Mouse (Mus musculus): ENCODE data around the gene Gm44511.

Gm44511 gene

DNA sequence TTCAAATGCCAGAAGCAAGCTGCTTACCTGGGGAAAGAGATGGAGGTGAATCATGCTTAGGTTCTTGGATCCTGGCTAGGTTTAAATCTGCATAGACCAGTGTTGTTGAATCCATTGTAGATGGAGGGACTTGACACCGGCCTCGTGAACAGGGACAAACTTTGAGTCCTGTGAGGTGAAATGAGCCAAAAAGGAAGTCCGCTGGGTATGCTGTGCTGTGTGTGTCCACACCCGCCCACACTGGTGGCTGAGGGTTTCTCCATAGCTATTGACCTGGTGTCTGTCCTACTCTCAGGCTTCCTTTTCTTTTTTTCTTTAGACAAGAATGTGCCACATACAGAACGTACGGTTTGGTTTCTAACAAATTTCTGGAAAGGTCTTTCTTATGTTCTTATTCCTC lies at the start of gene Gm44511, which contains the start of gene Klrb1b:
Gene Gm44511, minus strand, starts transcription at position 184 of the 400 bp plus-strand sequence.
Gene Klrb1b, minus strand, starts transcription at position 200 of the 400 bp plus-strand sequence.
- DNase-seq (ENCODE audit: low spot score), result no peak

DNA sequence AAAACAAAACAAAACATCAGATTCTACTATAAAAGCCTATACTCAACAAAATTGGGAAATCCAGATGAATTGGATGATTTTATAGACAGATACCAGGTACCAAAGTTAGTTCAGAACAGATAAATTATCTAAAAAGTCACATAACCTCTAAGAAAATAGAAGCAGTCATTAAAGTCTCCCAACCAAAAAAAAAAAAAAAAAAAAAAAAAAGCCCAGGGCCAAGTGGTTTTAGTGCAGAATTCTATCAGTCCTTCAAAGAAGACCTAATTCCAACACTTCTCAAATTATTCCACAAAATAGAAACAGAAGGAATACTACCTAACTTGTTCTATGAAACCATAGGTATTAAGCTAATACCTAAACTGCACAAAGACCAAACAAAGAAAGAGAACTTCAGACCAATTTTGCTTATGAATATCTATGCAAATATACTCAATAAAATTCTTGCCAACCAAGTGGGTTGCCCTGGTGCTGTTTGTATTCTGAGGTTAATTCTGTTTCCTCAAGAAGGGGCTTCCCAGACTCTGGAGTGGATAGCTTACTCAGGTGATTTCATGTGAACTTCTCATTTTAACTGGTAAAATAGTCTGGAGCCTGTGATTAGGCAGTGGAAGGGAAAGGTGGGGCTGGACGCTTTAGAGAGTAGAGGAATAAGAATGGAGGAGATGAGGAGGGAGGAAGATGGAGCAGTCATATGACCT lies 45.9 kb upstream of the Gm44511 start:
- no peak for DNase-seq (ENCODE audit: low spot score)

DNA sequence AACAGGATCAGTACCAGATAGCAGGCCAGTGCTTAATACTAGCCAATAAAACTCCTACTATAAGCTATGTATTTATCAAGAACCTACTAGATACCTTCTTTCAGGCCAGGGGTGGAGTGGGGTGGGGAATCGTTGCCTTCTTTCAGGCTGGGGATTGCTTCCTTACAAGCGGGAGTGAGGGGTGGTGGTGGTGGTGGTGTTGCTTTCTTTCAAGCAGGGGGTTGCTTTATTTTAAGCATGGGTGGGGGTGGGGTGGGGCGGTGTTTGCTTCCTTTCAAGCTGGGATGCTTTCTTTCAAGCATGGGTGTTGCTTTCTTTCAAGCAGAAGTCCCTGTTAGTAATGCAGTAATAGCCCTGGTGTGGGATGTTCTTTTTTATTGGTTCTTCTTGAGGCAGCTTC lies 42.7 kb upstream of the Gm44511 start:
- DNase-seq (ENCODE audit: low spot score), result no peak

GRCm38 (mm10) chr6:128857976-128858375 lies 31.9 kb upstream of the Gm44511 start:
- no peak for DNase-seq (ENCODE audit: low spot score)

- no peak for DNase-seq (ENCODE audit: low spot score)
These were observed 30.1 kb upstream of the Gm44511 start for GRCm38 (mm10) chr6:128856250-128856649.

DNA sequence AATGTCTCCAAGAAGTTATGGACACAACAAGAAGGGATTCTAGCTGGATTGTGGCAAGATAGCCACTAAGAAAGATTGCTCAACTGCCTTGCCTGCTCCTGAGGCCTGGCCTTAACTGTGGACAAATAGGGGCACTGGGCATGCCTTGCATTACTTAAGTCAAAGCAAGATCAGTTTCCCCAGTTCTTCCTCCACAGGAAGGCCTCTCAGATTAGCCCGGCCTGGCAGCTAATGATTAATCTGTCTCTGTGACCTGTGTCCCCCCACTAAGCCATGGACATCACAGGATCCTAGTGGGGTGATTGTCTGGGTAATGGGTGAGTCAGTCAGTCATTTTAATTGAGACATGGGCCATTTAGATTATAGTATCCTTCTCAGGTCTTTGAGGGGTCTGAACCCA lies 29.4 kb upstream of the Gm44511 start:
- no peak for DNase-seq (ENCODE audit: low spot score)

GRCm38 (mm10) chr6:128854895-128855294 lies 28.8 kb upstream of the Gm44511 start:
- DNase-seq (ENCODE audit: low spot score), result no peak

DNA sequence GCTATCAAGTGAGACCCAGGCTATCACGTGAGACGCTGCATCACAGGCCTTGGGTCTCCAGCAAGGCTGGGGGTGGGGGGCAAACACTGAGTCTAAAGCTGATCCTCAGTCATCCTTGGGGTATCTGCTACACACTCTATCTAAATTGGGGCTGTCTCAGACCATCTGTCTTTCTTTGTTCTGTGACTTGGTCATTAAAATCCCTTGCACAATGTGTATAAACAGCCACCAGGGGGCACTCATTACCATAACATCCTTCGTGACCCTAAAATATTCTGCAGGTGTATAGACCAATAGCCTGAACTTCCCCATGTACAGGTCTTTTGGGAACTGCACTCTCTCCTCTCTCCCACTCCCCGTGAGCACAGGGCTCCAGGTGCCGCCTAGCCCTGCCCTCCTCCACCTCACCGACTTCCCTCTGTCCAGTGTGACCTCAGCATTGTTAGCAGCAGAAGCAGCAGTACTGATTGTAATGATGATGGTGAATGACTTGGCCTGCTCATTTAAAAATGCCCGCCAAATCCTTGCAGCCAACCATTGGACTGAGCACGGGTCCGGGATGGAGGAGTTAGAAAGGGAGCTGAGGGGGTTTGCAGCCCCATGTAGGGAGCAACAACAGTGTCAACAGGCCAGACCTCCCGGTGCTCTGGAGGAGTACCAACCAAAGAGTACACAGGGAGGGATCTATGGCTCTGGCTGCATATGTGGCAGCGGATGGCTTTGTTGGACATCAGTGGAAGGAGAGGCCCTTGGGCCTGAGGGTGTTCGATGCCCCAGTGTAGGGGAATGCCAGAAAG lies 28.1 kb upstream of the Gm44511 start:
- DNase-seq (ENCODE audit: low spot score), result peak; percentile 91

DNA sequence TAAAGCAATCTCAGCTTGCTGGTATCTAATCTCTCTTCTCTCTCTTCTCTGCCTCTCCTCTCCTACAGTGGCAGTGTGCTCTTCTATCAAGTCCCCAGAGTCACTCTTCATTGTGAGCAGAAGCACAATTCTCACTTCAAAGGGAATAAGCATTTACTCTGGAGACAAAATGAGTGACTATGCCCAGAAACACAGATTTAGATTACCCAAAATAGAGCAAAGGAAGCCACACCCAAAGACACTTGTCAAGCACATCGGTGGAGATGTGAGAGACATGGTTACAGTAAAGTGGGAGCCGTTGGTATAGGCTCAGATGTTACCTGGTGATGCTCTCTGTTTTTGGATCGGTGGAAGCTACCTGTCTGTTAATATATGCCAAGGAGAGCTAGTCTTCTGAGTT lies 26.7 kb upstream of the Gm44511 start:
- no peak for DNase-seq (ENCODE audit: low spot score)

DNA sequence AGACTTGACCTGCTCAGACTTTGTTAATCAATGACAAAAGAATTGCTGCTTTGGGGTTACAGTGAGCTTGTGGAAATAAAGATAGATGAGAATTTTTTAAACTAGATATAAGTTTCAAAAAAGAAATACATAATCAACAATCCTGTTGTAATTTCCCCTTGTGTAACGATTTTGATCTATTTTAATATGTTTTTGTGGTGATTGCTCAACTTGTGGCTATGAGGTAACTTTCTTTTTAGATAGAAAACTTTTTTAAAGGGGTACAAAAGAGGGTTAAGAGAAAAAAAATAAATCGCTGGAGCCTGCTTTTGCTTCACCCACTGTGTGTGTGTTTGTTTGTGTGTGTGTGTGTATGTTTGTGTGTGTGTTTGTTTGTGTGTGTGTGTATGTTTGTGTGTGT lies 25.0 kb upstream of the Gm44511 start:
- DNase-seq (ENCODE audit: low spot score), result no peak

DNA sequence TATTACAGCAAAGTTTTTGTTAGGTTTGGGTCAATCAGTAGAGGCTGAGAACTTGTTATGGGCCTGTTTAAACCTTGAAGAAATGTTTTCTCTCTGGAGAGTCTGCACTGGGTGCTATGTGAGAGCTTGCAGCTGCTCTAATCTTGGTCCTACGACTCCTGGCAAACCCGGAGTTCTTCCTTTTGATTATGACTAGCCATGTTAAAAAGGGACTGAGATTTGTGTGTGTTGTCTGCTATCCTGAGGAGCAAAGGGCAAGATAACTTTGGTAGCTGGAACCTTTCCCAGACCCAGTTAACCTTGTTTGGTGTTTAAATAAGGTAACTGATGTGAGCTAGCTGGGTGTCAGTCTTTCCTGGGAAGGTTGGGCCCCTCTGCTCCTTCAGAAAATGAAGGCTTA lies 24.6 kb upstream of the Gm44511 start:
- DNase-seq (ENCODE audit: low spot score), result no peak

GRCm38 (mm10) chr6:128849902-128850301 lies 23.8 kb upstream of the Gm44511 start:
- peak; percentile 88 for DNase-seq (ENCODE audit: low spot score)

DNA sequence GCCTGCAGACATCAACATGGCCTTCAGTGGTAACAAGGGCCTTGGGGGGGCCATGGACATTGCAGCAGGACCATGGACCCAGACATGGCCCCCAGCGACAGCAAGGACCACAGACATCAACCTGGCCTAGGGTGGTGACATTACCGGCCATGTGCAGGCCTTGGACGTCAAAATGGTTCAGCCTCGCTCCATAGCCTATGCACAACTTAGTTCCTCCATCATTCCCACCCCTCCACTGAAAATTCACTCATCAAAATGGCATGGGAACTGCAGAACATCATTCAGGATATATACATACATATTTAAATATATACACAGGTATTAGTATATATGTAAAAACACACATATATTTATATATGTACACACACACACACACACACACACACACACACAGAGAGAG lies 21.3 kb upstream of the Gm44511 start:
- no peak for DNase-seq (ENCODE audit: low spot score)

GRCm38 (mm10) chr6:128845998-128846542 lies 20.0 kb upstream of the Gm44511 start:
- DNase-seq (ENCODE audit: low spot score), result no peak

DNA sequence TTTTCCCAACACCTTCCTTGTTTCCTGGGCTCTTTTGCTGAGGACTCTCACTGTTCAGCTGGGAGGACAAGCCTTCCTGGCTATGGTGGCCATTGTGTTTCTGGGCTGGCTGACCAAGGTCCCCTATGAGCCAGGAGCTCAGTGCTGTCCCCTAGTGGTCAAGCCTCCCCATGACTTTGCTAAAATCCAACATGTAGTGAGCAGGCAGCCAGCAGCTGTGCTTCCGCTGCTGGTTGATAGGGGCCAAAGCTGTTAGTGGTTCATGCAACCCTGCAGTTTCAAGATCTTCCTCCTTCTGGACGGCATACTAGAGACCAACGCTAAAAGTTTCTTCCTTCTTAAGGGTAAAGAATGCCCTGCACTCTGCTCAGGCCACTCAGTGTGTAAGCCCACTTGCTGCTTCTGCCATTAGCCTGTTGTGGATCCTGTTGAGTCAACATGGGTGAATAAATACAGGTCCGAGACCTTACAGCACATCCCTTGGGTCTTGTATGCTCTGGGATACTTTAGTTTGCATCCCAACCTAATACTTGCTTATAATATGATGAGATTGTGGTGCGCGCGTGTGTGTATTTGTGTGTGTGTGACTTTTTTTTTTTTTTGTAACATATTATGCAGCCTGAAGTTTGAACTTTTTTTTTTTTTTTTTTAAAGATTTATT lies 19.3 kb upstream of the Gm44511 start:
- peak; percentile 99 for DNase-seq (ENCODE audit: low spot score)

GRCm38 (mm10) chr6:128844586-128845080 lies 18.5 kb upstream of the Gm44511 start:
- no peak for DNase-seq (ENCODE audit: low spot score)

DNA sequence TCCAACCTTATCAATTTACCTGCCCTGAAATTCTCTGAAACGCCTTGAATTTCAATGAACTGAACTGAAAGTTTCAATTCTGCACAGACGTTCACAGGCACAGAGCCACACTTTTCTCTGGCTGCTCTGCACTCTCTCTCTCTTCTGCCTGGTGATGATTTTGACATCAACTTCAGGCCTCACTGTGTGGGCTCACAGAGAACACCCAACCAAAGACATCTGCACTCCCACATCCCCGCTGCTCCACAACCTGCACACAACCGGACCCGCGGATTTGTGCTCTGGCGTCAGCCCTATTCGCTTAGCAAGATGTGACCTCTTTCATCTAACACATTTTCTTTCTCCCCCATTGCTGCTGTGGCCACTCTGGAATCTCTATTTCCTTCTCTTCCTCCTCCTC lies 18.0 kb upstream of the Gm44511 start:
- DNase-seq (ENCODE audit: low spot score), result peak; percentile 16

DNA sequence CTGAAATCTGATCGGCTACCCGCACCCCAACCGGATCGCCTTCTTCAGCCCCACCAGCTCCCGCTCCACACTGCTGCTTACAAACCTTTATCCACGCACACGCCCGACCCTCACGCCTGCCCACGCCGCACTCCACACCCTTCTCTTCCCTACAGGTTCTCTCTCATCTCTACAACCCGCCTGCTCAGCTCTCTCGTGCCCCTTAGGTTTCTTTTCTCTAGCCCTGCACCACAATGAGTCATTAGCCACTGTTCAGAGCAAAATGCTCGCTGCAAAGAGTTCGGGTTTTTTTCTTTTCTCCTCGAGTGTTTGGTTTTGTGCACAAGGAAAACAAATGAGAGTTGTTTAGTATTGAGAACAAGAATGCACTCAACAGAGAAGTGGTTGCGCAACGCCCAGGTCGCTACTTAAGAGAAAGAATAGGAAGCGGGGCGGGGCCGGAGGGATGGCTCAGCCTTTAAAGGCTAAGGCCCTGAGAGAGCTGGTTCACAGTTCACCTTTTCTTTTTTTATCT lies 17.4 kb upstream of the Gm44511 start:
- peak; percentile 74 for DNase-seq (ENCODE audit: low spot score)

DNA sequence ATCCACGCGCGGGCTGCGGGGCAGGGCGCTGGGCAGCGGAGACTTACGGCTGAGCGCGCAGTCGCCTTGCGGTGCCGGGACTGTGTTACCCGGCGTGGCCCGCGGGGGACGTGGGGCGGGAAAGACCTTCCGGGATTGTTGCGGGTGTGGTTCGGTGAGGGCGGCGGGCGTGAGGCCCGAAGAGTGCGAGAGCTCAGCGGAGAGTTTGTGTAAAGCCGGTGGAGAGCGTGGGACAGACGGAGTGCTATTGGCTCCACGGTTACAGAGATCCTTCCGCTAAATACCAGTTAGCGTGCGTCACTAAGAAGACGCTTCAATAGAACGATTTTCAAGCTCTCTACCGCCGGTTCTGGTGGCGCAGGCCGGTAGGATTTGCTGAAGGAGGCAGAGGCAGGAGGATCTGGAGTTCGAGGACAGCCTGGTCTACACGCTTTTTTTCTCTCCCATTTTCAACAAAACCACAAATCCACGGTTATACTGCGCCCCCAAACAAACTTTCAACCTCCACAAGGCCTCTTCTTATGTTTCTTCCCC lies 16.9 kb upstream of the Gm44511 start:
- peak; percentile 98 for DNase-seq (ENCODE audit: low spot score)

DNA sequence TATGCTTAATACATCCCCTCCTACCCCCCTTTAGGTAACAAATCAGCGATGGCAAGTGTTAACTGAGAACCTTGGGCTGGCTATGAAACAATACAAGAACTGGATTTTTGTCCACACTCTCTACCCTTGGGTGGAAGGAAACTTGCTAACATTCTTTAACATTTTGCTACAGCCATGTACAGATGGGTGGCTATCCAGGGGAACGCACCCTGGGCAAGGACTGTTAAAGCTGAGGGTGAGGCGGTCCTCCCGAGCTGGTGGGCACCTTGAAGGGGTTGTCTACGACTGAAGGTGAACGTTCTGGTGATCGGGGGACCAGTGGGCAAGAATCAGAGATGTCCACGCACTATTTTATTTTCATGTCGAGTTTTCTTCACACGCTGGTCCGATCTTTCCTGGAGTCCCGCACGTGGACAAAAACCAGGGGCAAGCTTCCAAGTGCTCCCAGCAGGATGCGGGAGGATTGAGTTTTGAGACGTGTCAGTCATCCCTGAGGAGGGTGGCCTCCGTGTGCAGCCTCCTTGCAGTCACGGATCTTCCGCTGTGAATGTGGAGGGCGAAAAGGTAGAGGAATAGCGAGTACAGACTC lies 16.3 kb upstream of the Gm44511 start:
- DNase-seq (ENCODE audit: low spot score), result no peak

GRCm38 (mm10) chr6:128841327-128842089 lies 15.4 kb upstream of the Gm44511 start:
- peak; percentile 35 for DNase-seq (ENCODE audit: low spot score)
